Mouse (Mus musculus): ENCODE data around the gene Ccdc88c.
A peak's percentile ranks its signal among the peaks of the same experiment; 100 is the strongest.

The Ccdc88c gene

DNA sequence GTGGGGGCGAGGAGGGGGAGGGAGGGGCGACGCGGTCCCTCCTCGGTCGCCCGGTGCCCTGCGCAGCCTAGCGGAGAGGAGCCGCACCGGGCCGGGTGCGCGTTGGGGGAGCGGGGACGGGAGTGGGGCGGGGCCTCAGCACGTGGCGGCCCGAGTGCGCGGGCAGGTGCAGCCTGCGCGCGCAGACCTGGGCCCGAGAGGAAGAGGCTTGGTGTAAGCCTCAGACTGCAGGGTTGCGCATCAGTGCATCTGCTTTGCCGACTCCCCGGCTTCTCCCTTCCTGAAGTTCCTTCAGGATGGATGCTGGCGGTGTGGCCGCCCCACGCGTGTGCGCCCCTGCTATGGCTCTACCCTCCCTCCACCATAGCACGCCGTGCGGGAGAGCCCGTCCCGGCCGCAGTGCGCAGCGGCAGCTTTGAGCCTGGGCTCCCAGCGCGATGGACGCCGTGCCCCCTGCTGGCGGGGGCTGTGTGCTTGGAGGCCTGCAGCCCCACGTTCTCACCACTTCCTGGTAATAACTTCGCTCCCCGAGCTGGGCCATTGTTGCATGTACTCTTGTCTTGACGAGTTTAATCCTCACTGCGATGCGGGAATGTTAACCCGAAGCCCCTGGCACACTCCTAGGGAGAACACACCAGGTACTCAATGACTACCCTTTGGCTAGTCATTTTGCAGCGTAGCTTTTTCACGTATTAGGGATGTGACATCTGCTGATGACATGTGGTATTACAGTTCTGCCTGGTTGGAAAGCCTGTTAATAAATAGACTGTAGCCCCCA, at the start of gene Ccdc88c:
Gene Ccdc88c (minus strand): TSS at position 103 of the 778 bp plus-strand sequence.
- peak; percentile 83 for DNase-seq (ENCODE audit: extremely low spot score, low read depth, low spot score)

DNA sequence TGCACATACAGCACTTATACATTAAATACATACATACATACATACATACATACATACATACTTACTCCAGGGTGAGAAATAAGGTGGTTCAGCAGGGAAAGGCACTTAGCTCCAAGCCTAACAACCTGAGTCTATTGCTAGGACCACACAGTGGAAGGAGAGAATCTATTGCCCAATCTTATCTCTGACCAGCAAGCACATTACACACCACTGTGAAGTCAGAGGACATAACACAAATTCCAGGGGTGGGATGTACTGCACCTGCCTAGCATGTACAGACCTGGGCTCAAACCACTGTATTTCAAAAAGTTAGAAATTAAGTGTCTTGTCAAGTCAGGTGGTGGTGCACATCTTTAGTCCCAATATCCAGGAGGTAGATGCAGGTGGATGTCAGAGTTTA, 49.1 kb upstream of the Ccdc88c start:
- no peak for DNase-seq (ENCODE audit: extremely low spot score, low read depth, low spot score)

GRCm38 (mm10) chr12:101075433-101075832, 46.6 kb upstream of the Ccdc88c start:
- DNase-seq (ENCODE audit: extremely low spot score, low read depth, low spot score): no peak

- DNase-seq (ENCODE audit: extremely low spot score, low read depth, low spot score): no peak
Observed at GRCm38 (mm10) chr12:101074821-101075429, 46.1 kb upstream of the Ccdc88c start.

- DNase-seq (ENCODE audit: extremely low spot score, low read depth, low spot score): no peak
Observed at GRCm38 (mm10) chr12:101069813-101070212, 41.0 kb upstream of the Ccdc88c start.

DNA sequence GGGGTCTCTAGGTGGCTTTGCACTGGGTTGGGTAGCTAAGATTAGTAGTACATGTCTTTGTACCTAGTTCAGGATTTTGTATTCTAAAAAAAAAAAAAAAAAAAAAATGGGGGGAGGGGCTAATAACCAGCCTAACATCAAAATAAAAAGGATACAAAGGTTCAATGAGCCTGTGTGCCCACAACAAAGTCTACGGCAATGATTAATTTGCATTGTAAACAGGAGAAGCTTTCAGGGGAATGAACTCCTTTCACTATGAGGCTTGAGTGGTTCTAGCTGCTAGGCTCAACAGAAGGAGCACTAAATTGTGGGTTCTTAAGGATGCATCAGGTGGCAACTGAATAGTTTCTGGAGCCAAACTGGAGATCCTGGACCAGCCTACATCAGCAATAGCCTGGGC, 37.5 kb upstream of the Ccdc88c start:
- no peak for DNase-seq (ENCODE audit: extremely low spot score, low read depth, low spot score)

GRCm38 (mm10) chr12:101039956-101040355, 11.1 kb upstream of the Ccdc88c start:
- no peak for DNase-seq (ENCODE audit: extremely low spot score, low read depth, low spot score)

- no peak for DNase-seq (ENCODE audit: extremely low spot score, low read depth, low spot score)
Observed at GRCm38 (mm10) chr12:101028247-101028953, 456 bp downstream of the Ccdc88c start.

DNA sequence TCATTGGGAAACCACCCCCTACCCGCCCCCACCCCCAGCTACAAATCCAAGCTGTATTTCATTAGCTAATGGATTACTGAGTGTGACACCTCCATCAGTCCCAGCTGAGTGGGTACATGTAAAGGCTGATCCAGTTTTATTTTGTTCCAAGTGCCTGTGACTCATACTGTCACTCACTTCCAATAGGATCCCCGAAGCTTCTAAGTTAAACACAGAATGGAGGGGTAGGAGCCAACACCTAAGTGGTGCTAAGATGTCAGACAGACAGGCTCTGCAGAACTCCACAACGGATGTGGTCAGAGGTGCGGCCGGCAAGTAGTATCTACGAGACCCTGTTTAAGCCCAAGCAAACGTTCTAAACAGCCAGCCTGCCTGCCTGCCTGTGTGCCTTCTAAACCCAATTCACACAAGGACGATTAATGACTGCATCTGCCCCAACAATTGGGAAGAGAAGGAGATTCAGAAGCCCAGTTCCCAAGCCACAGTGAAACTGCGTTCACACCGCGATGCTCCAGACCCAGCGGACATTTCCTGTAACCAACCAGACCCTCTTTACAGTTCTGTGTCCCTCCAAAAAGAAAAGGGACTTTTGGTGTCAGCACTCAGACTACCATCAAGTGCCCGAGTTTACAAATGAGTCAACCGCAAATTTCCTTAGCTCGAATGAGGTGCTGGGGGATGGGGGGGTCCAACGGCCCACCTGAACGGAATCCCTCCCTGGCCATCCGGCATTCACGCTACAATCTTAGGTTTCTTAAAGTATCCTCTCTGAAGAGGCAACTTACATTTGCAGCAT, 1.2 kb downstream of the Ccdc88c start:
- no peak for DNase-seq (ENCODE audit: extremely low spot score, low read depth, low spot score)

DNA sequence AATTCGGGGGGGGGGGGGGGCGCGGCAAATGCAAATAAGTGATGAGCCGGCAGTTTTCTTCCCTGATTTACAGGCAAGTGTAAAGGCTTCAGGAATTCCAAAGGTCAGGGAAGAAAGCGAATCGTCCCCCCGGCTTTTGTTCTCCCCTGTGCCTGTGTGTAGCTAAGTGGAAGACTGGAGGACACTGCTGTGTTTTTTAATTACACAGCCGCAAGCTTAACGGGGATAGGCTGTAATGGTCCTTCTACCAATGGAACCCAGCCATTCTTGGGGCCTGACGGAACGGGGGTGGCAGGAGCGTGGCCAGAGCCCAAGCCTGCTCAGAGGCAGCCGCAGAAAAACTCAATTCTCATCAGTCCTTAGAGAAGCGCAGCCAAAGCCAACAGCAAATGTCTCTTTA, 1.9 kb downstream of the Ccdc88c start:
- DNase-seq (ENCODE audit: extremely low spot score, low read depth, low spot score): no peak

DNA sequence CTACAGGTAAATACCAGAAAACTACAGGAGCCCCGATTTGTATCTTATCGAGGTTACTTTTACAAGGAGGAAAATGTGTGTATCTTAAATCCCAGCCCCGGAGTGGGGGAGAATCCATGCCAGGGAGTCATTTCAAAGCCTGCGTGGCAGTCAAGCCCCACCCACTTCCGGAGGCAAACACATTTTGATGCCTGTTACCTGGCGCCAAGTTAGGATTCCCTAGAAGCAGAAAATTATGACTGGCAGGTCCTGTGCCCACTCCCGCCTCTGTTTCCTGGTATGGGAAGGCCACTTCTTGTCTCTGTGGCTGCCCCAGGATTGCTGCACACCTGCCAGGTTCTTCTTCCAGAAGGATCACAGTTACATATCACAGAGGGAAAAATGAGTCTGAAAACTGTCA, 2.3 kb downstream of the Ccdc88c start:
- DNase-seq (ENCODE audit: extremely low spot score, low read depth, low spot score): no peak

GRCm38 (mm10) chr12:101026025-101026424, 2.8 kb downstream of the Ccdc88c start:
- DNase-seq (ENCODE audit: extremely low spot score, low read depth, low spot score): no peak

GRCm38 (mm10) chr12:101025379-101025778, 3.5 kb downstream of the Ccdc88c start:
- DNase-seq (ENCODE audit: extremely low spot score, low read depth, low spot score): no peak

- DNase-seq (ENCODE audit: extremely low spot score, low read depth, low spot score): no peak
Observed at GRCm38 (mm10) chr12:101024824-101025223, 4.0 kb downstream of the Ccdc88c start.

GRCm38 (mm10) chr12:101023143-101023542, 5.7 kb downstream of the Ccdc88c start:
- no peak for DNase-seq (ENCODE audit: extremely low spot score, low read depth, low spot score)

DNA sequence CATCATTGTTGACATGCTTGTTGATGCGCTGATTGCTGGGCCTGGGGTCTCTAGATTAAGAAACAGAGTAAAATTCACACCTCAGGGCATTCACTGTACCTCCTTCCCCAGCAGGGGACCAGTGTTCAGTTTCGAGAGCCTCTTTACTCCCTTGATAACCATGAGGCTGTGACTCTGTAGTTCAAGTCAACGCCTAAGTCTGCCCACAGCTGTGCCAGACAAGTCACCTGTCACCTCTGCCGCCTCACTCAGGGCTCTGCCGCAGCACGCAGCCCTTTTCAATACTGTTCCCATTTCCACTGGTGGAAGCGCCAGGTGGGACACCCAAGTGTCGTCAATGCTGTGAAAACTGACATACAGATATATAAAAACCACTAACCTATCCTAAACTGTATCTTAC, 6.5 kb downstream of the Ccdc88c start:
- DNase-seq (ENCODE audit: extremely low spot score, low read depth, low spot score): no peak

DNA sequence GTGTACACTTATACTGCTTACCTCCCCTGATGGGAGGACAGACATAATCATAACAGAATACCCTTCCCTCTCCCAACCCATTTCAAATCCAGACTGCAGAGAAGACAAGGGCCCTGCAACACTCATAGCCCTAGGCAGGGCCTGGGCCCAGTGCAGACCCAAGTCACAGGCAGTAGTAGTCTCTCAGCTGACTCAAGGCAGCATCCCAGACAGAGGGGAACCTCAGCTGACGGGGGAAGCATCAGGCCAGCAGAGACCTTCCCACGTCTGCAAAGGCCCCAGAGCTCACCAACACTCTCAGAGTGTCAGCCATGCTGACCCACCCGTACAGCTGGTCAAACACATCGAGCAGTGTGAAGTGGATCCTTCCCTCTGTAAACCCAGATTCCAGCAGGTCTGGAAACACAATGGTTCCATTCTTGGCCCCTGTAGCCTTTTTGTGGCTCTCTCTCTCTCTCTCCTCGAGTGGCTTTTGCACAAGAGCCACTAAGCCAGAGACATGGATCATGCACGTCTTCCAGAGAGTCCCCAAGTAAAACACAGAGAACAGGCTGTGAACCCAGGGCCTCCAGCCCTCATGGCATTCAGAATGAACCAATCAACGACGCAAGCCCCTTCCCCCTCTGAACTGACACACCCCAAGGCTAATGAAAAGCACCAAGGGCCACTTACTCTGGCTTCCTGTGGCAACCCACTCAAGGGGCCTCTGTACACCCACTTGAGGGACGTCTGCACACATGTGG, 7.2 kb downstream of the Ccdc88c start:
- no peak for DNase-seq (ENCODE audit: extremely low spot score, low read depth, low spot score)

- no peak for DNase-seq (ENCODE audit: extremely low spot score, low read depth, low spot score)
Observed at GRCm38 (mm10) chr12:101020210-101021015, 8.4 kb downstream of the Ccdc88c start.

DNA sequence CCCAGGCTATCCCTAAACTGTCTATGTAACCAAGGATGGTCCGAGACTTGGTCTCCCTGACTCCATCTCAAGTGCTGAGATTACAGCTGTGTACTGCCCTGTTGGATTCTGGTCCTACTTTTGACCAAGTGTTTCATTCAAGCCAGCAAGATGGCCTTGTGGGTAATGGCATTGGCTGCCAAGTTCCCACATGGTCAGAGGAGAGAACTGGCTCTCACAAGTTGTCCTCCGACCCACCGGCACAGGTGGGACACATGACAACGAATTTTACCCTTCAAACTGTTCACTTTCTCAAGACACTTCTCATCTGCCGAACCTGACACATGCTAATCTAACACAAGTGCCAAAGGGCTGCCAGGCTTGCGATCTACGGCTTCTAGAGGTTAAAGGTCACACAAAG, 9.4 kb downstream of the Ccdc88c start:
- no peak for DNase-seq (ENCODE audit: extremely low spot score, low read depth, low spot score)

DNA sequence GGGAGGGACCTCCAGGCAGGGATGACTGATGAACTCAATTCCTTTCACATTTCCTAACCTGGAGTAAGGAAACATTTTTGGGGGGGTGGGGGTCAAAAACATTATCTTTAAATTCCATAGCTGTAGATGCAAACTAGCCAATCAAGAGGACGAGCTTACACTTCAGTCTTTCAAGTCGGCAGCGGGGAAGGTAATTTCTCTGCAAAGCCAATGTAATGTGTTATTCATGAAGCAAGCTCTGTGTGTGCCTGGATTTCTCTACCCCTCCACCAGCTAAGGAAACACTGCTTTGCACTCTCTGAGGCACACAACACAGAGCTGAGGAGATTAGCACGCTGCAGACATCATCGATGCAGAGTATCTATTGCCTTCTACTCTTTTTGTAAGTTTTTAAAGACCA, 9.8 kb downstream of the Ccdc88c start:
- no peak for DNase-seq (ENCODE audit: extremely low spot score, low read depth, low spot score)
